10 mouse cellular contexts compared by ENCODE assay signal in the genomic region with DNA sequence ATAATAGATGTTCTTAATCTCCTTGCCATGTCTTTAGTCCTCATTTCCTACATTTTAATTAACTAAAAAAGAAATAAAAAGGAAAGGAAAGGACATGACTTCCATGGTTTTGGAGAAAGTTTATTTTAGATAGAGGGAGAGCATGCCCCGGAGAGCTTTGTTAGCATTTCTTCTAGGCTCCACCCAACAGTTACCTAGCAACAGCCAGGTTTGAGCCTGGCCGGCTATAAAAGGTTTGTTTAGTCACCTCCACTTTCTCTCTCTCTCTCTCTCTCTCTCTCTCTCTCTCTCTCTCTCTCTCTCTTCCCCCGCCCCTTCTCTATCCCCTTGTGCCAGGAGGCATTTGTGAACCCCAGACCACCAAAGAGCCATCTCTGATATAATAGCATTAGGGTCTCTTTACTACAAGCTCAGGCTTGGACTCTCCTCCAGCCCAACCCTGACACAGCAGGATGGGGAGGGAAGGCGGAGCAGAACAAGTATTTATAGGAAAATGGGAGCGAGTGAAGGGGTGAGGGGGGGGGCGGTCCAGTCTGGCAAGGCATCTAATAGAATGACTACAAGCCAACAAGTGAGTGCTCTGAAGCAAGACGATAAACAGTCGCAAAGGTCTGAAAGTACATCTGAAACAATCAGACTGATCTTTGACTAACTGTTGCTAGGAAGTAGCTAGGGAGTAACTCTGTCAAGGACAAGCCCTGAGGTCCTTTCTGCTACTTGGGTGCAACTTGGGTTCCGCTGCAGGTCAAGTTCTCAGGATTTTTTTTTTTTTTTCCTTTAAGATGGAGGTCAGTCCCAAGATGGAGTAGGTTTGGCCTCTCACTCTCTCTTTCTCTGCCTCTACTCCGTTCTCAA. TPM values are rescaled to one million over a fixed set of nuclear protein-coding genes. Genes with fewer than 3 reads are reported as not detected.
DNase-seq lines count a peak whose midpoint lies in the region; ATAC-seq and TF ChIP-seq lines count a peak whose summit lies in the region.
"Had no signal": no experiment of that assay in that cellular context is flagged by ENCODE, and none has a peak within 500 bp of the region (broad histone marks: within the 10 kb centered on the region; RNA-seq: fewer than 3 reads in every experiment).

No protein-coding gene starts in this region.

- 0 out of 2 replicates have a peak, but pooled peaks have one; percentile 13 for TF ChIP-seq EP300 in lung, postnatal 0 days (IDR thresholded peaks at IDR 0.05)

- H3K4me2 ChIP-seq in heart, embryonic 12.5 days, result peak overlapping the region; percentile 51
- peak overlapping the region; percentile 30; the same call in 1 of the 2 replicates for H3K4me2 ChIP-seq in lung, postnatal 0 days (replicated peaks; ENCODE audit: low read depth, low read length)
- peak overlapping the region; percentile 46 for H3K4me2 ChIP-seq in stomach, embryonic 16.5 days (ENCODE audit: low read depth, low read length)

- H3K4me3 ChIP-seq in heart, embryonic 12.5 days, result 0 out of 2 replicates have a peak overlapping the region, but pooled peaks have one; percentile 8
- no peak overlapping the region for H3K4me3 ChIP-seq in lung, postnatal 0 days (ENCODE audit: low read depth, low read length)
- H3K4me3 ChIP-seq in stomach, embryonic 16.5 days (replicated peaks; ENCODE audit: low read length), result peak overlapping the region; percentile 5; the same call in 1 of the 2 replicates

- no peaks in the 10 kb centered on the region for H3K9me3 ChIP-seq in heart, embryonic 12.5 days (replicated peaks)
- H3K9me3 ChIP-seq in lung, postnatal 0 days (ENCODE audit: low read length), result no peaks in the 10 kb centered on the region
- no peaks in the 10 kb centered on the region for H3K9me3 ChIP-seq in stomach, embryonic 16.5 days (replicated peaks; ENCODE audit: control insufficient read depth, low read length)

- H3K27me3 ChIP-seq in heart, embryonic 12.5 days (replicated peaks), result no peaks in the 10 kb centered on the region
- H3K27me3 ChIP-seq in lung, postnatal 0 days (replicated peaks; ENCODE audit: insufficient read depth, low read length), result no peaks in the 10 kb centered on the region
- H3K27me3 ChIP-seq in stomach, embryonic 16.5 days (ENCODE audit: control insufficient read depth, insufficient read depth, low read length), result no peaks in the 10 kb centered on the region

- no peak for ATAC-seq in heart, embryonic 12.5 days (ENCODE audit: insufficient number of reproducible peaks, low FRiP score)
- ATAC-seq in lung, postnatal 0 days, result peak; percentile 72
- ATAC-seq in stomach, embryonic 16.5 days (ENCODE audit: insufficient read depth, low FRiP score), result peak; percentile 77; the same call in 1 of the 2 replicates
- ATAC-seq: CD4-positive, CD25-positive, alpha-beta regulatory T cell, adult 4 months had no signal

- H3K36me3 ChIP-seq in heart, embryonic 12.5 days, result no peaks in the 10 kb centered on the region
- H3K36me3 ChIP-seq in lung, postnatal 0 days (ENCODE audit: insufficient read depth, low read length), result no peaks in the 10 kb centered on the region
- no peaks in the 10 kb centered on the region for H3K36me3 ChIP-seq in stomach, embryonic 16.5 days (ENCODE audit: control insufficient read depth, insufficient read depth, low read length)

- WGBS in heart, embryonic 12.5 days, result 23% methylated on average over 10 of the region's 10 CpGs
- WGBS in lung, postnatal 0 days, result 17% methylated on average over 10 of the region's 10 CpGs
- 11% methylated on average over 10 of the region's 10 CpGs for WGBS in large intestine, adult 2 months
- WGBS in stomach, embryonic 16.5 days, result 15% methylated on average over 10 of the region's 10 CpGs

- H3K9ac ChIP-seq in heart, embryonic 12.5 days, result no peak overlapping the region
- H3K9ac ChIP-seq in lung, postnatal 0 days (replicated peaks; ENCODE audit: low read depth), result no peak overlapping the region
- H3K9ac ChIP-seq in stomach, embryonic 16.5 days (ENCODE audit: low read length), result no peak overlapping the region

- H3K4me1 ChIP-seq in heart, embryonic 12.5 days (replicated peaks), result peaks cover 19% of the 10 kb centered on the region
- no peaks in the 10 kb centered on the region for H3K4me1 ChIP-seq in lung, postnatal 0 days (ENCODE audit: insufficient read depth, low read depth, low read length)
- peaks cover 9% of the 10 kb centered on the region; the same call in 1 of the 2 replicates for H3K4me1 ChIP-seq in stomach, embryonic 16.5 days (ENCODE audit: control insufficient read depth, insufficient read depth, low read length)

- no peak overlapping the region for H3K27ac ChIP-seq in heart, embryonic 12.5 days (ENCODE audit: poor library complexity, severe bottlenecking)
- H3K27ac ChIP-seq in lung, postnatal 0 days (ENCODE audit: low read length), result no peak overlapping the region
- peak overlapping the region; percentile 29 for H3K27ac ChIP-seq in stomach, embryonic 16.5 days (ENCODE audit: low read length)

- no peak for DNase-seq in heart, adult 9 months (ENCODE audit: low spot score in 2 of 2)
- peak; percentile 71 for DNase-seq in lung, postnatal 0 days (ENCODE audit: low spot score)
- DNase-seq in lung, postnatal 10 days, result no peak
- DNase-seq in large intestine, adult 2 months (ENCODE audit: low read depth, low spot score), result peak; percentile 51
- DNase-seq in gastrocnemius, postnatal 14 days, result no peak
- no peak for DNase-seq in spleen, adult 12 weeks (ENCODE audit: low spot score)
- DNase-seq: gastrocnemius, postnatal 25 days had no signal

- intact Hi-C loops in gastrocnemius, postnatal 14 days (cut with DNase I; ENCODE audit: low total_unique reads), result no loop called here

- no peak for TF ChIP-seq CTCF in lung, postnatal 0 days (IDR thresholded peaks at IDR 0.05)

RNA-seq across cellular contexts. Expression of gene Cfap126, which starts 17.4 kb away (rescaled TPM):
- polyA plus RNA-seq in heart, embryonic 12.5 days (2016; fragmentation: Nextera tagmentation; extraction: Ambion mirVana), result 2.9 and 3.5 TPM in 2 replicates
- polyA plus RNA-seq in lung, postnatal 0 days (2015; fragmentation: Nextera tagmentation; extraction: Ambion mirVana), result 32.2 and 33.2 TPM in 2 replicates
- 1.8 and 2.0 TPM in 2 replicates for polyA plus RNA-seq in large intestine, adult 2 months (2012; rRNA removed)
- 2.1 and 3.1 TPM in 2 replicates for polyA plus RNA-seq in stomach, embryonic 16.5 days (2015; fragmentation: Nextera tagmentation; extraction: Ambion mirVana)
- total RNA-seq in gastrocnemius, postnatal 14 days (2021), result under 1 TPM; 0.72 to 0.73 TPM

RNA-seq across cellular contexts. Expression of gene Fcgr3, which starts 31.6 kb away (rescaled TPM):
- polyA plus RNA-seq in heart, embryonic 12.5 days (2016; fragmentation: Nextera tagmentation; extraction: Ambion mirVana), result 3.8 and 4.5 TPM in 2 replicates
- polyA plus RNA-seq in lung, postnatal 0 days (2015; fragmentation: Nextera tagmentation; extraction: Ambion mirVana), result 29.3 and 37.4 TPM in 2 replicates
- polyA plus RNA-seq in large intestine, adult 2 months (2012; rRNA removed), result 11.3 and 18.0 TPM in 2 replicates
- polyA plus RNA-seq in stomach, embryonic 16.5 days (2015; fragmentation: Nextera tagmentation; extraction: Ambion mirVana), result 17.7 and 20.2 TPM in 2 replicates
- 1 to 10 TPM; 7.0 to 7.4 TPM for total RNA-seq in gastrocnemius, postnatal 14 days (2021)
- polyA plus RNA-seq: CD4-positive, CD25-positive, alpha-beta regulatory T cell, adult 4 months had no signal

RNA-seq across cellular contexts. Expression of gene Sdhc, which starts 54.1 kb away (rescaled TPM):
- 420 and 425 TPM in 2 replicates for polyA plus RNA-seq in heart, embryonic 12.5 days (2016; fragmentation: Nextera tagmentation; extraction: Ambion mirVana)
- polyA plus RNA-seq in lung, postnatal 0 days (2015; fragmentation: Nextera tagmentation; extraction: Ambion mirVana), result 145 and 157 TPM in 2 replicates
- 308 and 341 TPM in 2 replicates for polyA plus RNA-seq in large intestine, adult 2 months (2012; rRNA removed)
- polyA plus RNA-seq in stomach, embryonic 16.5 days (2015; fragmentation: Nextera tagmentation; extraction: Ambion mirVana), result 282 and 298 TPM in 2 replicates
- 100 to 1,000 TPM; 692 to 793 TPM for total RNA-seq in gastrocnemius, postnatal 14 days (2021)

RNA-seq across cellular contexts. Expression of gene Mpz, which starts 54.2 kb away (rescaled TPM):
- 0.11 and 0.15 TPM in 2 replicates for polyA plus RNA-seq in heart, embryonic 12.5 days (2016; fragmentation: Nextera tagmentation; extraction: Ambion mirVana)
- polyA plus RNA-seq in lung, postnatal 0 days (2015; fragmentation: Nextera tagmentation; extraction: Ambion mirVana), result 0.62 and 0.73 TPM in 2 replicates
- 0.29 and 0.30 TPM in 2 replicates for polyA plus RNA-seq in large intestine, adult 2 months (2012; rRNA removed)
- 2.4 and 2.9 TPM in 2 replicates for polyA plus RNA-seq in stomach, embryonic 16.5 days (2015; fragmentation: Nextera tagmentation; extraction: Ambion mirVana)
- 100 to 1,000 TPM; 117 to 734 TPM for total RNA-seq in gastrocnemius, postnatal 14 days (2021)
- polyA plus RNA-seq: CD4-positive, CD25-positive, alpha-beta regulatory T cell, adult 4 months had no signal

Comparison
In these comparisons a context has a peak if more than half of its experiments do, and no peak if none do; other contexts are left out.
1. DNase-seq: peak in lung, postnatal 0 days (single experiment) and large intestine, adult 2 months (single experiment); none in heart, adult 9 months (0 of 2), lung, postnatal 10 days (single experiment), gastrocnemius, postnatal 14 days (single experiment) and spleen, adult 12 weeks (single experiment).
2. Peak in every context shown above with its lines, with median percentiles within 50 percentile points of each other: H3K4me2 ChIP-seq.